Mouse (Mus musculus) megakaryocyte, embryonic 14.5 days (primary cell): ENCODE results near the gene Hist1h2bj.

Source experiments
- FLI1 ChIP-seq: IDR thresholded peaks from 2 replicates; pipeline ENCODE4 v1.6.1; 2012; ENCODE audit warnings: low read length, inconsistent platforms, mixed read lengths
- GATA1 ChIP-seq: IDR thresholded peaks from 3 replicates; pipeline ENCODE4 v1.6.1; 2012; ENCODE audit warnings: mixed read lengths, low read length, inconsistent platforms, borderline replicate concordance

- TF ChIP-seq GATA1 (no peak), FLI1 (no peak)
These were observed 3.0 kb upstream of the Hist1h2bj start for GRCm38 (mm10) chr13:22039951-22040463.
